Mouse (Mus musculus) thymus, adult 2 months (tissue): ENCODE results near the gene Ing4. TPM values are rescaled to one million over a fixed set of nuclear protein-coding genes. Genes with fewer than 3 reads are reported as not detected.

Experiments used
- DNase-seq: peaks from one replicate; pipeline ENCODE4 v3.0.0; 2021
- H3K27ac ChIP-seq: fragments of 200-500 bp; 2 replicates; pipeline ENCODE4 v1.5.1; 2012; ENCODE audit warnings: low read length, control low read depth; ENCODE audit not compliant: control insufficient read depth, insufficient read depth
- H3K27me3 ChIP-seq: fragments of 200-500 bp; 2 replicates; pipeline ENCODE4 v1.6.1; 2012; ENCODE audit warnings: mild to moderate bottlenecking, low read length, moderate library complexity, mixed read lengths; ENCODE audit not compliant: control insufficient read depth, insufficient read depth
- H3K36me3 ChIP-seq: fragments of 200-500 bp; 2 replicates; pipeline ENCODE4 v1.6.1; 2012; ENCODE audit warnings: mild to moderate bottlenecking, low read length, moderate library complexity; ENCODE audit not compliant: control insufficient read depth, insufficient read depth
- H3K4me1 ChIP-seq: fragments of 200-500 bp; replicated peaks from 2 replicates; pipeline ENCODE4 v1.6.1; 2012; ENCODE audit warnings: low read length; ENCODE audit not compliant: control insufficient read depth, insufficient read depth
- H3K4me3 ChIP-seq: fragments of 200-500 bp; 2 replicates; pipeline ENCODE4 v1.5.1; 2012; ENCODE audit warnings: mild to moderate bottlenecking, low read length, control low read depth, moderate library complexity; ENCODE audit not compliant: control insufficient read depth, insufficient read depth
- CTCF ChIP-seq: fragments of 200-500 bp; IDR thresholded peaks from 2 replicates; pipeline ENCODE4 v1.5.1; 2012; ENCODE audit warnings: mild to moderate bottlenecking, control low read depth, low read length, moderate library complexity, borderline replicate concordance; ENCODE audit not compliant: control insufficient read depth, poor library complexity, insufficient read depth; ENCODE audit errors: extremely low read depth
- POLR2A ChIP-seq: fragments of 200-500 bp; IDR thresholded peaks from 2 replicates; pipeline ENCODE4 v1.6.1; 2012; ENCODE audit warnings: mild to moderate bottlenecking, low read length, control low read depth, moderate library complexity; ENCODE audit not compliant: control insufficient read depth, poor library complexity, insufficient read depth; ENCODE audit errors: extremely low read depth
- WGBS: fragments of 180-500 bp; shearing (Covaris S2); methylation state at CpG from one replicate; pipeline ENCODE4 v1.1.7; 2018; 5-methylcytosine and 5-hydroxymethylcytosine counted together
- polyA plus RNA-seq: library from polyadenylated mRNA; depleted of rRNA; stranded (reverse); fragments of >200 nt; gene quantifications from 2 replicates; pipeline ENCODE4 v1.2.3, GENCODE M21; 2012; rRNA removed

Ing4 gene
- polyA plus RNA-seq, 1 experiment, result 96.8 TPM

DNA sequence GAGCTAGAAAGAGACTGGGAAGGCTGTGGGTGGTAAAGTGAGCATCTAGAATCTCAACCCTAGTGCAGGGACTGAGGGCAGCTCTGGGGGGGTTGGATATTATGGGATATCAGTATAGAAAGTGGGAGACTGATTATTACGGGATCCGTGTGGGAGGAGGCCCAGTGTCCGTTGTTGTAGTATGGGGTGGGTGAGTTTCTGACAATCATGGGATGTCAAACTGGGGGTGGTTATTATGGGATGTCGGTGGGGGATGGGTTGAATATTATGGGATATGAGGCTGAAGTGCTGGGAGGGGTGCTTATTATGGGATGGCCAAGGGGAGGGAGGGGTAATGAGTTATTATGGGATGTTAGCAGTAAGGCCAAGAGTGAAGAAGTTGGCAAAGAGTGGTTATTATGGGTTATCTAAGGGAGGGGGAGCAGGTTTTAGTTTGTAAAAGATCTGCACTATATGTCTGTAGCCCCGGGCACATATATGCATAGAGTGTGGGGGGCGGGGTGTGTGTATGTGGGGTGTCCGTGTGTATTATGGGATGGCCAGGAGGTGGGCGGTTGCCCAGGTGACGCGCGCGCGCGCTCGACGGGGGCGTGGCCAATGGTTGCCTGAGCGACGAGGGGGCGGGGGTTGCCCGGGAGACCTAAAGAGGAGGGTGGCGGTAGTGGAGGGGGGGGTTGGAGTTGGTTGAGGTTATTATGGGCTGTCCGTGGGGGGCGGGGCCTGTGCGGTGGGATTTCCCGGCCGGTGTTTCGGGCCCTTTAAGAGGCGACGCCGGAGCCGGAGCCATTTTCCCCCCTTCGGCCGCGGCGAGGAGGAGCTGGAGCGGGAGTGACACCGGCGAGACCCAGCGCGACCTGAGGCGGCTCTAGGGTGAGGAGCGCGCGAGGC is 56.1 kb downstream of the Ing4 start, which contains the start of gene Chd4:
TSS of gene Chd4 (plus strand) at position 591 of the 888 bp plus-strand sequence.
- Histone ChIP-seq H3K4me3 (peak within 1 kb of the TSS; percentile 96), H3K36me3 (peaks cover 5% of the 10 kb centered on the region), H3K27ac (peak within 1 kb of the TSS; percentile 77), H3K27me3 (no peaks in the 10 kb centered on the region), H3K4me1 (peaks cover 44% of the 10 kb centered on the region)
- peak; percentile 93 for DNase-seq
- 5% methylated on average over 38 of the region's 45 CpGs for WGBS
- peak; percentile 52; the same call in 1 of the 2 replicates for TF ChIP-seq POLR2A
- TF ChIP-seq CTCF, result no peak

- WGBS, result 2% methylated on average over 24 of the region's 32 CpGs
- no peak for DNase-seq
- peak overlapping the region; percentile 77 for H3K27ac ChIP-seq
- H3K36me3 ChIP-seq, result peaks cover 11% of the 10 kb centered on the region
- no peaks in the 10 kb centered on the region for H3K27me3 ChIP-seq
- peak overlapping the region; percentile 96 for H3K4me3 ChIP-seq
- H3K4me1 ChIP-seq, result peaks cover 45% of the 10 kb centered on the region
- no peak for TF ChIP-seq POLR2A
- no peak for TF ChIP-seq CTCF
These were observed 56.7 kb downstream of the Ing4 start for GRCm38 (mm10) chr6:125096279-125096596.

GRCm38 (mm10) chr6:125096597-125097345 is 57.2 kb downstream of the Ing4 start:
- Histone ChIP-seq H3K27me3 (no peaks in the 10 kb centered on the region), H3K4me1 (peaks cover 42% of the 10 kb centered on the region), H3K36me3 (peaks cover 16% of the 10 kb centered on the region), H3K4me3 (peak overlapping the region; percentile 96), H3K27ac (peak overlapping the region; percentile 77)
- no peak for TF ChIP-seq CTCF
- TF ChIP-seq POLR2A, result peak; percentile 48; the same call in 1 of the 2 replicates
- under 1% methylated on average over 43 of the region's 44 CpGs for WGBS
- peak; percentile 69 for DNase-seq

GRCm38 (mm10) chr6:125097346-125097689 is 57.8 kb downstream of the Ing4 start:
- DNase-seq, result no peak
- H3K27ac ChIP-seq, result peak overlapping the region; percentile 77
- H3K27me3 ChIP-seq, result no peaks in the 10 kb centered on the region
- H3K4me1 ChIP-seq, result peaks cover 41% of the 10 kb centered on the region
- 0 out of 2 replicates have a peak, but pooled peaks have one; percentile 24 for TF ChIP-seq POLR2A
- TF ChIP-seq CTCF, result no peak
- H3K36me3 ChIP-seq, result peaks cover 22% of the 10 kb centered on the region
- 1% methylated on average over 12 of the region's 12 CpGs for WGBS
- H3K4me3 ChIP-seq, result peak overlapping the region; percentile 96

GRCm38 (mm10) chr6:125097951-125098350 is 58.4 kb downstream of the Ing4 start:
- H3K4me3 ChIP-seq, result peak overlapping the region; percentile 96
- no peaks in the 10 kb centered on the region for H3K27me3 ChIP-seq
- 43% methylated on average over 8 of the region's 8 CpGs for WGBS
- no peak for TF ChIP-seq POLR2A
- TF ChIP-seq CTCF, result no peak
- no peak for DNase-seq
- peaks cover 28% of the 10 kb centered on the region for H3K36me3 ChIP-seq
- H3K27ac ChIP-seq, result peak overlapping the region; percentile 77
- peaks cover 36% of the 10 kb centered on the region for H3K4me1 ChIP-seq

GRCm38 (mm10) chr6:125098513-125098912 is 59.0 kb downstream of the Ing4 start:
- no peak for TF ChIP-seq CTCF
- TF ChIP-seq POLR2A, result no peak
- Histone ChIP-seq H3K36me3 (peaks cover 32% of the 10 kb centered on the region), H3K27ac (peak overlapping the region; percentile 77), H3K27me3 (no peaks in the 10 kb centered on the region), H3K4me3 (peak overlapping the region; percentile 96), H3K4me1 (peaks cover 36% of the 10 kb centered on the region)
- 42% methylated on average over 3 of the region's 3 CpGs for WGBS
- no peak for DNase-seq

Other genes starting within 250 kb of the Ing4 start
- gene Spsb2, start 231.1 kb upstream of the Ing4 start, polyA plus RNA-seq, result 7.1 and 8.1 TPM in 2 replicates
- 171 and 181 TPM in 2 replicates for gene Tpi1, start 225.5 kb upstream of the Ing4 start, polyA plus RNA-seq
- 118 and 121 TPM in 2 replicates for gene Usp5, start 210.3 kb upstream of the Ing4 start, polyA plus RNA-seq
- 202 and 248 TPM in 2 replicates for gene Cdca3, start 210.2 kb upstream of the Ing4 start, polyA plus RNA-seq
- 2.8 and 4.0 TPM in 2 replicates for gene Gnb3, start 199.5 kb upstream of the Ing4 start, polyA plus RNA-seq
- gene P3h3, start 182.0 kb upstream of the Ing4 start, polyA plus RNA-seq, result 20.1 and 26.8 TPM in 2 replicates
- 136 and 138 TPM in 2 replicates for gene Gpr162, start 175.8 kb upstream of the Ing4 start, polyA plus RNA-seq
- 549 and 565 TPM in 2 replicates for gene Cd4, start 151.5 kb upstream of the Ing4 start, polyA plus RNA-seq
- gene Lag3, start 128.1 kb upstream of the Ing4 start, polyA plus RNA-seq, result 27.7 and 30.1 TPM in 2 replicates
- gene Ptms, start 119.7 kb upstream of the Ing4 start, polyA plus RNA-seq, result 1,595 and 1,797 TPM in 2 replicates
- 404 and 428 TPM in 2 replicates for gene Mlf2, start 108.4 kb upstream of the Ing4 start, polyA plus RNA-seq
- gene Cops7a, start 74.2 kb upstream of the Ing4 start, polyA plus RNA-seq, result 168 and 199 TPM in 2 replicates
- 5.1 and 5.5 TPM in 2 replicates for gene Pianp, start 43.1 kb upstream of the Ing4 start, polyA plus RNA-seq
- gene Zfp384, start 30.6 kb upstream of the Ing4 start, polyA plus RNA-seq, result 117 and 126 TPM in 2 replicates
- gene Acrbp, start 9.9 kb downstream of the Ing4 start, polyA plus RNA-seq, result 70.8 and 89.5 TPM in 2 replicates
- 35.7 and 40.0 TPM in 2 replicates for gene Lpar5, start 28.2 kb downstream of the Ing4 start, polyA plus RNA-seq
- gene Chd4, start 56.2 kb downstream of the Ing4 start, polyA plus RNA-seq, result 127 and 211 TPM in 2 replicates
- 26.4 and 28.6 TPM in 2 replicates for gene Nop2, start 92.1 kb downstream of the Ing4 start, polyA plus RNA-seq
- 90.4 and 94.6 TPM in 2 replicates for gene Iffo1, start 105.5 kb downstream of the Ing4 start, polyA plus RNA-seq
- gene Gapdh, start 126.7 kb downstream of the Ing4 start, polyA plus RNA-seq, result 3,688 and 4,326 TPM in 2 replicates
- 430 and 598 TPM in 2 replicates for gene Ncapd2, start 151.9 kb downstream of the Ing4 start, polyA plus RNA-seq
- gene Mrpl51, start 152.0 kb downstream of the Ing4 start, polyA plus RNA-seq, result 68.1 and 70.7 TPM in 2 replicates
- gene Vamp1, start 175.8 kb downstream of the Ing4 start, polyA plus RNA-seq, result 372 and 423 TPM in 2 replicates
- 64.2 and 67.6 TPM in 2 replicates for gene Tapbpl, start 192.1 kb downstream of the Ing4 start, polyA plus RNA-seq
- gene Cd27, start 197.2 kb downstream of the Ing4 start, polyA plus RNA-seq, result 1,056 and 1,075 TPM in 2 replicates
- 0.15 and 0.84 TPM in 2 replicates for gene Tuba3a, start 246.3 kb downstream of the Ing4 start, polyA plus RNA-seq